Mouse (Mus musculus) gastrocnemius, postnatal 36 days (tissue): ENCODE data around the gene Lekr1. TPM values are rescaled to one million over a fixed set of nuclear protein-coding genes. Genes with fewer than 3 reads are reported as not detected.

Experiments used
- DNase-seq, 2 experiments: peaks; one replicate each; pipeline ENCODE4 v3.0.0; 2022
- intact Hi-C: fragments of 180-260 bp; cut with DNase I; formaldehyde crosslinking; loops from one replicate; pipeline ENCODE4 v1.15.1; 2025
- total RNA-seq, 2 experiments: library from RNA; stranded (reverse); gene quantifications; 2 replicates each; pipeline ENCODE4 v1.2.3; 2021

The Lekr1 gene
- total RNA-seq, 2 experiments from 2014 or later = 0.35 to 0.48 TPM

DNA sequence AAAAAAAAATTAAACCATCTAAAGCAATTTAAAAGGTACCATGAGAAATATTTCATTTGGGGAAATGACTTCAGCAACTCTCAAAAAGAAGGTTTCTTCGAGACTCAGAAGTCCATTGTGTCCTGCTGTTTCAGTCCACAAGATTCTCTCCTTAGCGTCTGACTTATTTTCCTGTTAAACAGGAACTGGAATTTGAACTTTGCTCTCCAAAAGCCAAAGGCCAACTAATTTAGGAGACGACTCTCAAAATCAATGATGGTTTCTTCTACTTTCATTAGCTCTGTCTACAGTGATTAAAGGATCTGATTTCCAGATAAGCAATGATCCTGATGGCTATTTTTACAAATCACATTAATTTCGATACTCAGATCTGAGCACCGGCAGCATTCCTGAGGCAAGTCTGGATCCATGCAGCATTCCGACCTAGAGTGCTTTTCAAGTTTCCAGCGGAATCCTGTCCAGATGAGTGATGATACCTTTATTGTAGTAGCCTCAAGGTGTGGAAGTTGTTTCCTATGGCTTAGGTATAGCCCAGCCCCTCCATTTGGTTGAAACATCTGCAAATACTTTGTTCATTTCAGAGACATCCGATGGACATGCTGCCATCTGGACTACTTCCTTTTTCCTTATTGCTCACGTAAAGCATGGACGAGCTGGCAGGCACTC lies 11.4 kb upstream of the Lekr1 start:
- intact Hi-C loops = loop anchor here (5.0 kb wide), 1 partner anchor 127 kb away; the partner anchor contains the start of gene Tiparp
- no peak for DNase-seq

GRCm38 (mm10) chr3:65656451-65656850 lies 9.6 kb upstream of the Lekr1 start:
- intact Hi-C loops = loop anchor here (5.0 kb wide), 1 partner anchor 129 kb away; the partner anchor contains the start of gene Tiparp
- no peak for DNase-seq

- DNase-seq = no peak
- intact Hi-C loops = loop anchor here (5.0 kb wide), 1 partner anchor 130 kb away; the partner anchor contains the start of gene Tiparp
These were observed 8.9 kb upstream of the Lekr1 start for GRCm38 (mm10) chr3:65656902-65657660.

DNA sequence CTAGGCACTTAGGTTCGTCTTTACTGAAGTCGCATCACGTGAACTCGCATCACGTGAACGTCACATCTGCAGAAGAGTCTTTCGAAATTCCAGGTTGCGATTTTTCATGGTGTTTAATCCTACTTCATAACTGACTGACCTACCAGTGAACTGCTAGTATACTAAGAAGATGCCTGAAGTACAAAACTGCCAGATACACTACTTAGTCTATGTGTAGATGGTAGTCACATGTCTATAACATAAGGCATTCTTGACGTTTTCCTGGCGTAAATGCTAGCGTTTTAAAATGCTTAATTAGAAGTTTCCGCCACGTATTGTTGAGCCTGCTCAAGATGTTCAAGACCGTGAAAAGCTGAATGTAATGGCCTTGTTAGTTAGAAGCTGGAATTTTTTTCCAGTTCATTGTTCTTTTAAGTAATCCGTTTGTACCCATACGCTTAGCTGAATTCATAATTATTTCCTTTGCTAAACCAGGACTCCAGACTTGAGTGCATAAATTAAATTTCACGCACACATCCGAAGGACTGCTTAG lies 7.9 kb upstream of the Lekr1 start:
- intact Hi-C loops = loop anchor here (5.0 kb wide), 1 partner anchor 131 kb away; the partner anchor contains the start of gene Tiparp
- no peak for DNase-seq

- DNase-seq = peak; percentile 54 to 73
- intact Hi-C loops = loop anchor here (5.0 kb wide), 1 partner anchor 132 kb away; the partner anchor contains the start of gene Tiparp
These were observed 7.1 kb upstream of the Lekr1 start for GRCm38 (mm10) chr3:65658721-65659619.

DNA sequence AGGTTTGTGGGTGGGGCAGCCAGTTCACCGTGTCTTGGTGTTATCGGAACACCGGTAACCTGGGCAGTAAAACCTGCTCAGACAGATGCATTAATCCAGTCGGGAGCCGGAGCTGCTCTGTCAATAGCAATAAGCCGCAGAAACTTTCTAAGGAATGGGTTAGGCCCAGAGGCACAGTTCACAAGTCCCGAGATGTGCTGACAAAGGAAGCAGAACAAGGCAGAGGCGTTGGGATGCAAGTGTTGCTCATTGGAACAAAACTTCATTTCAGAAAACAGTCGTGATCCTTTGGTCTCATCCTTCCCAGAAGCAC lies 6.5 kb upstream of the Lekr1 start:
- intact Hi-C loops = loop anchor here (5.0 kb wide), 1 partner anchor 132 kb away; the partner anchor contains the start of gene Tiparp
- no peak for DNase-seq

DNA sequence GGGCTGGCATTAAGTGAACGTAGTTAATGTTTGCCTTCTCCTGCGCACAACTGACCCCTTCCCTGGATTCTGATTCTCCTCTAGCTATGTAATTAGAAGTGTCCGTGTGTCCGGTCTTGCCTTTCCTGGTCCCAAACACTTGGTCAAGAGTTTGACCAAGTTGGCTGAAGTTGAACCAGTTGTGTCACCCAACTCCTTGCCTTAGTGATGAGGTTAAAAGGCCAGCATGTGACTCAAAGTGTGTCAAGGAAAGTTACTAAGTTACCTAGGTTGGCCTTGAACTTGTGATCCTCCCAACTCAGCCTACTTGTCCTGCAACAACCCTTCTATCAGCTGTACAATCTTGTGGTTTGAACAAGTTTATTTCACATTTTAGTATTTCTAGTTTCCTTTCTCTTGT lies 5.7 kb upstream of the Lekr1 start:
- DNase-seq = no peak
- intact Hi-C loops = loop anchor here (10.0 kb wide), 1 partner anchor 194 kb away; no protein-coding TSS in a partner anchor

DNA sequence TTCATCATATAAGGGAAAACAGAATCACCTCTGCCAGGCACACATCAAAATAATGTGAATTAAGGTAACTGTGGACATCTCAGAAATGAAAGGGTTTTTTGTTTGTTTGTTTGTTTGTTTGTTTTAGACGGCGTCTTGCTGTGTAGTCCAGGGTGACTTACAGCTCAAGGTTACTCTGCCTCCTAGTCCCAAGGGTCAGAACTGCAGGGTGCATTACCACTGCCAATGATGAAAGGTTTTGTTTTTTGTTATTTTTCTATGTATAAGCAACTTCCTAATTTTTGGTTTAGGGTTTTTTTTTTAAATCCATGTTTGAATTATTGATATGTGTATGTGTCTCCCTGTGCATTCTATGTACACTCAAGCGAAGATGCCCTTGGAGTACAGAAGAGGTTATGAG lies 4.3 kb upstream of the Lekr1 start:
- intact Hi-C loops = loop anchor here (10.0 kb wide), 1 partner anchor 193 kb away; no protein-coding TSS in a partner anchor
- no peak for DNase-seq

GRCm38 (mm10) chr3:65663176-65663575 lies 2.9 kb upstream of the Lekr1 start:
- intact Hi-C loops = loop anchor here (10.0 kb wide), 1 partner anchor 192 kb away; no protein-coding TSS in a partner anchor
- no peak for DNase-seq

DNA sequence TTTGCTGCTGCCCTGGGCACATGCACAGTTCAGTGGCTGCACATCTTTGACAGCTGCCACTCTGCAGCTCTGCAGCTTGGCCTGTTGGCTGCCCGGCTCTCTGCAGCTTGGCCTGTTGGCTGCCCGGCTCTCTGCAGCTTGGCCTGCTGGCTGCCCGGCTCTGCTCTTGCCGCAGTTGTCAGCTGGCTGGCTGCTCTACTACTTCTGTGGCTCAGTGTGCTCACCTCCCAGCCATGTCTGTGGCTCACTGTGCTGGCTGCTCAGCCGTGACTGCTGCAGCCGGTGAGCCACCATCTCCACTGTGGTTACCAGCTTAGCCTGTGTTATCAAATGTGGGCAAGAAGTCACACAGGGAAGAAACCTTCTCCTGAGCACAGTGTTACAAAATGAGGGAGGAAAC lies 4.2 kb downstream of the Lekr1 start:
- intact Hi-C loops = no loop called here
- no peak for DNase-seq

DNA sequence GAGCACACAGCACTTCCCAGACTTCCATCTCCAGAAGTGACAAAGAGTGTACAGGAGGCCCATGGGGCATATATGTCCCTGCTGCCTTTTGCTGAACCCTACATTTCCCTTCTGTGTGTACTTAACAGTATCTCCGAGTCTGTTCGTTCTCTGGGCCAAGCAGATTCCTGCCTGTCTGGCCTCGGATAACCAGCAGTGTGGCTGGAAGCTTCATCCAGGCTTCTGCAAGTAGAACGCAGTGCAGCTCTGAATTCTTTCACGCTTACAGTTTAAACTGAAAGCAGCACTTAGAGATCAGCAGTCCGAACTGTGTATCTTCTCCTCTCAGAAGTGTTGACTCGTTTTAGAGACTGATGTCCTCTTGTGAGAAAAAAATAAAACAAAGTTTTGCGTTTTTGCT lies 7.7 kb downstream of the Lekr1 start:
- no peak for DNase-seq
- intact Hi-C loops = no loop called here

DNA sequence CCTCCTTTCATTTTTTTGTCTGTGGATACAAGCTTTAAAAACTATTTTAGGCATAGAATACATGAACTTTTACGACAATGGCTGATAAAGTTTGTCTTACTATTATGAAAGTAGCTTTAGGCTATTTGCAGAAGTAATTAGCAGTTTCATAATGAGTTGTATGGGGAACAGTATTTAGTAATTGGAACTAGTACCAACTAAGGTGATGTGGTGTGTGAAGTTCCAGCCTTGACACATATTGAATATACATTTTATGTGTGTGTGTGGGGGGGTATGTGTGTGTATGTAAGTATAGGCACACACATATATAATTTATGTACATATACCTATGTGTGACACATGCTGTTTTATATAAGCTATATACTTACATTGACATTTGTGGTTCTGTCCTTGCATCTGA lies 14.6 kb downstream of the Lekr1 start:
- intact Hi-C loops = no loop called here
- DNase-seq = no peak

GRCm38 (mm10) chr3:65689705-65690104 lies 23.7 kb downstream of the Lekr1 start:
- intact Hi-C loops = no loop called here

GRCm38 (mm10) chr3:65690850-65691249 lies 24.8 kb downstream of the Lekr1 start:
- DNase-seq = no peak
- intact Hi-C loops = no loop called here

More at GRCm38 (mm10) chr3:65689705-65690104, 23.7 kb downstream of the Lekr1 start:
- DNase-seq = no peak

GRCm38 (mm10) chr3:65699704-65700103 lies 33.7 kb downstream of the Lekr1 start:
- intact Hi-C loops = no loop called here
- DNase-seq = no peak

DNA sequence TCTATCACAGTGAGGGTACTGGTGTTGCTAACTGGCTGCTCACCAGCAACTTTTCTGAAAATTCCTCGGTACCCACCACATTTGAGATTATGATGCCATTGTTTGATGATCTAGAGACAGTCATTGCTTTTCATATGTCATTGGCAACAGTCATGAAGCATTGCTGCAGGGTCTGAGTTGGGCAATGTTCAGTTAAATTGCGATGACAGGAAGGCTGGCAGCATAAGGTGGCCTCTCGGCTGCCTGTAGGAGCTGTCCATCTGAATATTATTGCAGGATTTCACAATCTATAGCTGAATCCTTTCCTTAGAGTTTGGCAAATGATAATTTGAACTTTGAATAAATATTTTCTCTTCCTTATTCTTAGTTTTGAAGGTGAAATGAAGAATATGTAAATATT lies 48.3 kb downstream of the Lekr1 start:
- intact Hi-C loops = no loop called here

GRCm38 (mm10) chr3:65717406-65717805 lies 51.4 kb downstream of the Lekr1 start:
- no peak for DNase-seq

More for the DNA sequence above, 48.3 kb downstream of the Lekr1 start:
- no peak for DNase-seq

GRCm38 (mm10) chr3:65722897-65723296 lies 56.9 kb downstream of the Lekr1 start:
- DNase-seq = no peak
- intact Hi-C loops = no loop called here

More at GRCm38 (mm10) chr3:65717406-65717805, 51.4 kb downstream of the Lekr1 start:
- intact Hi-C loops = no loop called here

- intact Hi-C loops = no loop called here
- DNase-seq = no peak
These were observed 57.6 kb downstream of the Lekr1 start for GRCm38 (mm10) chr3:65723664-65724063.

DNA sequence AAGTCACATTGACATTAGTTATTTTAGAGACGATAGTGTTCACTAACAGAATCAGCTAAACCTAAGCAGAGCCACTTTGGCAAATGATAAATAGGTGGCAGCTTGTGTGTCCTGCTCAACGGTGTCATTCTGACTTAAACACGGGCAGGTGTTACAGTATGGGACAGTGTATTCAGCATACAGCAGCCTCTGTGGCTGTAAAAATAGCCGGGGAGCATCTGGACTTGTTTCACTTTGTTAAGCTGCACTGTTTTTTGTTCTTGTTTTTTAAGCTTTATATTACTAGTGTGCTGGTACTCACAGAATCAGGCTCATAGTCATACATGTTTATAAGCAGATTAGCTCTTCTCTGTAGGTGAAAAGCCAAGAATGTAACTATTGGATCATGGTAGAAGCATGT lies 71.8 kb downstream of the Lekr1 start:
- intact Hi-C loops = no loop called here
- no peak for DNase-seq
